ENCODE assay signal across 8 mouse cellular contexts in the genomic region with DNA sequence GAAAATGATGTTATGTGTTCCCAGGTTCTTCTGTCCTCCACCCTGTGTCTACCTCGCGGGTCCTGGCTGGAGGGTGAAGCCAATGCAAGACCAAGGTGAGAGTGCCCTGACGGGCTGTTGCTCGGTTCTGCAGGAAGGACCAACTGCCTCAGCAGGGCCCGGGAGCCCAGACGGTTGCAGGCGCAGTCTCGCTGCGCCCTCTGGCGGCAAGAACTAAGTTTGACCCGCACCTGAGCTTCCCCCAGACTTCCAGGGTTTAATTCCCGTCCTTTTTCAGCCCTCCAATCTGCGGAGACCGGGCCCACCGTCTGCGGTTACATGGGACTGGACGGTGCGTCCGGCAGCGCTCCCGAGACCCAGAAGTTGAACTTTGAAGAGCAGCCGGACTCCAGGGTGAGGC. TPM values are rescaled to one million over a fixed set of nuclear protein-coding genes. Genes with fewer than 3 reads are reported as not detected.
DNase-seq lines count a peak whose midpoint lies in the region; ATAC-seq and TF ChIP-seq lines count a peak whose summit lies in the region.

No protein-coding gene starts in this region.

- no peak overlapping the region for H3K9ac ChIP-seq in kidney, embryonic 16.5 days (replicated peaks; ENCODE audit: low read length)

- H3K4me1 ChIP-seq in E14TG2a.4 (replicated peaks; ENCODE audit: low read depth, low read length): peaks cover 31% of the 10 kb centered on the region
- peaks cover 35% of the 10 kb centered on the region for H3K4me1 ChIP-seq in heart, embryonic 10.5 days
- H3K4me1 ChIP-seq in kidney, embryonic 16.5 days (ENCODE audit: insufficient read depth, low read length): peaks cover 12% of the 10 kb centered on the region

- no peak for ATAC-seq in kidney, embryonic 16.5 days (ENCODE audit: low FRiP score, low TSS enrichment)
- ATAC-seq in activated CD4-positive, CD25-positive, alpha-beta regulatory T cell, adult 4 months: no peak

- peak overlapping the region; percentile 61 for H3K4me3 ChIP-seq in E14TG2a.4 (replicated peaks; ENCODE audit: low read length)
- peak overlapping the region; percentile 27; the same call in 1 of the 2 replicates for H3K4me3 ChIP-seq in heart, embryonic 10.5 days
- H3K4me3 ChIP-seq in kidney, embryonic 16.5 days (ENCODE audit: low read length): 0 out of 2 replicates have a peak overlapping the region, but pooled peaks have one; percentile 17

- TF ChIP-seq CTCF in E14TG2a.4 (conservative IDR thresholded peaks at IDR 0.05; ENCODE audit: low read length): peak; percentile 68

- H3K27ac ChIP-seq in heart, embryonic 10.5 days: no peak overlapping the region
- H3K27ac ChIP-seq in kidney, embryonic 16.5 days (ENCODE audit: low read length): no peak overlapping the region

- H3K4me2 ChIP-seq in kidney, embryonic 16.5 days (replicated peaks; ENCODE audit: low read depth, low read length): peak overlapping the region; percentile 29; the same call in 1 of the 2 replicates

- H3K36me3 ChIP-seq in E14TG2a.4 (ENCODE audit: insufficient read depth, low read length): no peaks in the 10 kb centered on the region
- H3K36me3 ChIP-seq in heart, embryonic 10.5 days: no peaks in the 10 kb centered on the region
- H3K36me3 ChIP-seq in kidney, embryonic 16.5 days (ENCODE audit: insufficient read depth, low read length): no peaks in the 10 kb centered on the region

- DNase-seq in adrenal gland, adult 18-20 months (ENCODE audit: low spot score in 2 of 2): peak; percentile 68 to 74
- DNase-seq in embryo, embryonic 9.5 days (ENCODE audit: extremely low spot score): peak; percentile 73
- no peak for DNase-seq in heart, embryonic 10.5 days (ENCODE audit: low spot score)
- DNase-seq in lung, adult 18-20 months: peak; percentile 64 to 76
- peak; percentile 70 for DNase-seq in right cerebral cortex, adult 18-20 months

- under 1% methylated on average over 22 of the region's 22 CpGs for WGBS in heart, embryonic 10.5 days
- under 1% methylated on average over 22 of the region's 22 CpGs for WGBS in kidney, embryonic 16.5 days

- H3K27me3 ChIP-seq in E14TG2a.4 (ENCODE audit: insufficient read depth, low read length): peaks cover 85% of the 10 kb centered on the region
- peaks cover 96% of the 10 kb centered on the region for H3K27me3 ChIP-seq in heart, embryonic 10.5 days (ENCODE audit: insufficient read depth, poor library complexity, severe bottlenecking)
- H3K27me3 ChIP-seq in kidney, embryonic 16.5 days (ENCODE audit: insufficient read depth, low read length): peaks cover 80% of the 10 kb centered on the region

- no peaks in the 10 kb centered on the region for H3K9me3 ChIP-seq in E14TG2a.4 (ENCODE audit: low read length)
- no peaks in the 10 kb centered on the region for H3K9me3 ChIP-seq in heart, embryonic 10.5 days
- H3K9me3 ChIP-seq in kidney, embryonic 16.5 days (ENCODE audit: low read length): no peaks in the 10 kb centered on the region

RNA-seq across cellular contexts. Expression of a gene that starts 2.7 kb away (rescaled TPM):
- 1 to 10 TPM in 1 of 2 experiments, under 1 TPM in 1; 0.76 to 1.7 TPM for total RNA-seq in adrenal gland, adult 18-20 months (2021)
- 0.76 and 1.2 TPM in 2 replicates for polyA plus RNA-seq in heart, embryonic 10.5 days (2016; fragmentation: Nextera tagmentation; extraction: Ambion mirVana)
- polyA plus RNA-seq in kidney, embryonic 16.5 days (2015; fragmentation: Nextera tagmentation; extraction: Ambion mirVana): 0.75 and 2.0 TPM in 2 replicates
- under 1 TPM in 1 of 2 experiments, not detected in 1; 0.32 TPM for polyA plus RNA-seq in activated CD4-positive, CD25-positive, alpha-beta regulatory T cell, adult 4 months (2017; shearing (Covaris generic))

RNA-seq across cellular contexts. Expression of a gene that starts 4.8 kb away (rescaled TPM):
- not detected for total RNA-seq in adrenal gland, adult 18-20 months (2021)
- 0.02 and 0.08 TPM in 2 replicates for polyA plus RNA-seq in heart, embryonic 10.5 days (2016; fragmentation: Nextera tagmentation; extraction: Ambion mirVana)
- 0.06 and 0.29 TPM in 2 replicates for polyA plus RNA-seq in kidney, embryonic 16.5 days (2015; fragmentation: Nextera tagmentation; extraction: Ambion mirVana)
- polyA plus RNA-seq in activated CD4-positive, CD25-positive, alpha-beta regulatory T cell, adult 4 months (2017; shearing (Covaris generic)): not detected

RNA-seq across cellular contexts. Expression of a gene that starts 18.8 kb away (rescaled TPM):
- total RNA-seq in adrenal gland, adult 18-20 months (2021): 10 to 100 TPM; 21.8 to 45.7 TPM
- polyA plus RNA-seq in heart, embryonic 10.5 days (2016; fragmentation: Nextera tagmentation; extraction: Ambion mirVana): 0.92 TPM in 1 of 2 replicates, not detected in the other
- 0.41 and 1.00 TPM in 2 replicates for polyA plus RNA-seq in kidney, embryonic 16.5 days (2015; fragmentation: Nextera tagmentation; extraction: Ambion mirVana)
- polyA plus RNA-seq in activated CD4-positive, CD25-positive, alpha-beta regulatory T cell, adult 4 months (2017; shearing (Covaris generic)): 1 to 10 TPM; 3.4 to 4.2 TPM

RNA-seq across cellular contexts. Expression of a gene that starts 36.0 kb away (rescaled TPM):
- 100 to 1,000 TPM; 133 to 150 TPM for total RNA-seq in adrenal gland, adult 18-20 months (2021)
- polyA plus RNA-seq in heart, embryonic 10.5 days (2016; fragmentation: Nextera tagmentation; extraction: Ambion mirVana): 37.3 and 37.8 TPM in 2 replicates
- 204 and 209 TPM in 2 replicates for polyA plus RNA-seq in kidney, embryonic 16.5 days (2015; fragmentation: Nextera tagmentation; extraction: Ambion mirVana)
- 10 to 100 TPM; 13.8 to 23.7 TPM for polyA plus RNA-seq in activated CD4-positive, CD25-positive, alpha-beta regulatory T cell, adult 4 months (2017; shearing (Covaris generic))

RNA-seq across cellular contexts. Expression of a gene that starts 49.1 kb away (rescaled TPM):
- 10 to 100 TPM; 28.7 to 33.3 TPM for total RNA-seq in adrenal gland, adult 18-20 months (2021)
- 41.2 and 52.5 TPM in 2 replicates for polyA plus RNA-seq in heart, embryonic 10.5 days (2016; fragmentation: Nextera tagmentation; extraction: Ambion mirVana)
- 65.9 and 67.0 TPM in 2 replicates for polyA plus RNA-seq in kidney, embryonic 16.5 days (2015; fragmentation: Nextera tagmentation; extraction: Ambion mirVana)
- polyA plus RNA-seq in activated CD4-positive, CD25-positive, alpha-beta regulatory T cell, adult 4 months (2017; shearing (Covaris generic)): 10 to 100 TPM; 29.7 to 33.4 TPM
